Mouse (Mus musculus) olfactory bulb, adult 2 months (tissue): ENCODE measurements at regions not wholly inside any gene's neighbourhood (a gene's known extent, or its start where the extent isn't known, plus 50 kb on each side); places are given as distances from the start of the nearest gene placed in this dataset.

ENCODE experiments used
- CTCF ChIP-seq: fragments of 200-500 bp; IDR thresholded peaks from 2 replicates; pipeline ENCODE4 v1.5.1; 2012; ENCODE audit warnings: low read depth, mild to moderate bottlenecking, low read length, moderate library complexity; ENCODE audit not compliant: insufficient read depth
- POLR2A ChIP-seq: fragments of 200-500 bp; IDR thresholded peaks from 2 replicates; pipeline ENCODE4 v1.6.1; 2012; ENCODE audit warnings: mild to moderate bottlenecking, low read depth, low read length, moderate library complexity; ENCODE audit not compliant: insufficient read depth

GRCm38 (mm10) chr9:88005945-88006700 lies 275.1 kb upstream of the Tbx18 start:
- TF ChIP-seq CTCF = no peak
- TF ChIP-seq POLR2A = no peak
